Mouse (Mus musculus) gastrocnemius, postnatal 14 days (tissue): ENCODE results near the gene Gm49339. TPM values are rescaled to one million over a fixed set of nuclear protein-coding genes. Genes with fewer than 3 reads are reported as not detected.
"Not testable (repeated sequence)": the region's sequence is repeated elsewhere in the genome, so short reads cannot be mapped to it uniquely, and the experiment has no call there.

ENCODE experiments used
- DNase-seq: peaks from one replicate; pipeline ENCODE4 v3.0.0; 2021; ENCODE audit warnings: mixed read lengths
- intact Hi-C: fragments of 180-260 bp; cut with DNase I; formaldehyde crosslinking; loops from one replicate; pipeline ENCODE4 v1.15.1; 2025; ENCODE audit warnings: low total_unique reads
- long read RNA-seq, 2 experiments: library from polyadenylated mRNA; stranded (forward); transcript quantifications; one replicate each; pipeline ENCODE4 v2.0.0; 2021
- total RNA-seq, 2 experiments: library from RNA; stranded (reverse); gene quantifications; 2 replicates each; pipeline ENCODE4 v1.2.3; 2021

Gene Gm49339
- under 1 TPM; 0.47 to 0.51 TPM for total RNA-seq
- long read RNA-seq, experiment 1: 0 reads
- long read RNA-seq, experiment 2: 0 reads

- DNase-seq, intact Hi-C loops: not testable (repeated sequence)
Observed at GRCm38 (mm10) chr10:51480397-51480796, at the start of gene Gm49339, which contains the start of gene Lilr4b. Gene Gm49339 (plus strand): TSS chr10:51480612. Gene Lilr4b (plus strand): TSS chr10:51480632.

GRCm38 (mm10) chr10:51432940-51433339, 47.5 kb upstream of the Gm49339 start:
- DNase-seq: no peak
- intact Hi-C loops: no loop called here

DNA sequence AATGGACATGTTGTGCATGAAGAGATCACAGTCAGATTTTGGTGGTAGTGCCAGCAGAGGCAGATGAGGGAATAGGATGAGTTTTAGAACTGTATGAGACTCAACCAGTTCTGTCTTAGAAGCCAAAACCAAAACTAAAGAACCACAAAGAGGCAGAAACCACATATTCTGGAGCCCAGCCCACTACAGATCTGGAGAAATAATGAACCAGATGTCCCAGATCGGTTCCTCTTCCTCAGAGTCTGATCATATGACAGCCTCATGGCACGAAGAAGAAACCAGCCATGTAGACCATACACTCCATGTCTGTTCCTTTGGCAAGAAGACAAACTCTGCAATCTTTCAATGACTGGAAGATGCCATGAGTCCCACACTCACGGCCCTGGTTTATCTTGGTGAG, 44.7 kb upstream of the Gm49339 start:
- intact Hi-C loops: no loop called here
- DNase-seq: no peak

GRCm38 (mm10) chr10:51451610-51452009, 28.8 kb upstream of the Gm49339 start:
- no peak for DNase-seq
- intact Hi-C loops: no loop called here

DNA sequence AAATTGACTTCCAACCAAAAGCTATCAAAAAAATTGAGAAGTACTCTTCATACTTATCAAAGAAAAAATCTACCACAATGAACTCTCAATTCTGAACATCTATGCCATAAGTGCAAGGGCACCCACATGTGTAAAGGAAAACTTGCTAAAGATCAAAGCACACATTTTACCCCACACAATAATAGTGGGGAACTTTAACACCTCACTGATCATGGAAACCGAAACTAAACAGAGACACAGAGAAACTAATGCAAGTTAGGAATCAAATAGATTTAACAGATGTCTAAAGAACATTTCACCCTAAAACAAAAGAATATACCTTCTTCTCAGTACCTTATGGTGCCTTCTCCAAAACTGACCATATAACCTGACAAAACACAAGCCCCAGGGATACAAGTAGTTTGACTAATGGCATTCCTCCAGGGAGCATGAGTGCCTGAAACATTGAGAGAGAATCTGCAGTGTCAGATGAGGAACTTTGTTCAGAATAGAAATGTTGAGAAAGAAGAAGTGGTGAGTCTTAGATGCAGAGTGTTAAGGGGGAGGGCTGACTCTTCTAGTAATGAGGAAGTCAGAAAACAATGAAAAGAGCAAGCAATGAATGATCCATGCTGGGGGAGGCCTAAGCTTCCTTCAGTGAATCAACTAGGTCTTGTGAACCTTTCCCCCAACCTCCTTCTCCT, 26.7 kb upstream of the Gm49339 start:
- no peak for DNase-seq
- intact Hi-C loops: no loop called here

GRCm38 (mm10) chr10:51454365-51454764, 26.0 kb upstream of the Gm49339 start:
- intact Hi-C loops: no loop called here
- DNase-seq: no peak

- no peak for DNase-seq
- intact Hi-C loops: no loop called here
Observed at GRCm38 (mm10) chr10:51455762-51456161, 24.6 kb upstream of the Gm49339 start.

DNA sequence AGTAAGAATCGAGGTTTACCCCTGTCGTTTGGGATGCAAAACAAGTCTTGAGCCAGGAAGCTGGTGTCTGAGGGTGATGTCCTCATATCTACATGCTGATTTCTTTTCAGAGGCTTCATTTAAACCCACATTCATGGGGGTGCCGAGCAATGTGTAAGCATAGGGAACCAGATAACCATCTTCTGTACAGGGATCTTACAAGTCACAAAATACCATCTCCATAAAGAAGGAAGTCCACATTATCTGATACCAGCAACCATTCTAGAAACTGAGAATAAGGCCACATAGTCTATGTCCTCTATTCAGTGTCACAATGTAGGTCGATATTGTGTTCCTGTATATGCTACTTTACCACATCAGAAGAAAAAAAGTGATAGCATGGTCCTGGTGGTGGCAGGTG, 24.0 kb upstream of the Gm49339 start:
- intact Hi-C loops: no loop called here

DNA sequence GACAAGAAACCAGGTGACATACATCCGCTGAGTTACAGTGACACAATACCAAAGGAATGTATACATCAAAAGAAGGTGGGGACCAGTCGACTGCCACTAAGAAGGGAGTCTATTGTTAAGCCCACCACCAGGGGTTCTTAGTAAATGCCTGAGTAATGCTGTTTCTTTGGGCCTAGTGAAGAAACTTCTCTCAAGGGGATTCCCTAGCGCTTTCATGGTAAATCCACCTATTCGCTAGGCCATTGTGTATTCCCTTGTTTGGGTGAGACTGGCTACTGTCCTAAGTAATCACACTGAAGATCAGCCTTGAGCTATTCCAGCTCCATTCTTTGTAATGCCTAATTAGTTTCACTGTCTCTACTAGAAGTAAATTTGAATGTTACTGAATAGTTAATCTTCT, 16.6 kb upstream of the Gm49339 start:
- intact Hi-C loops, DNase-seq: not testable (repeated sequence)

More for the DNA sequence above, 24.0 kb upstream of the Gm49339 start:
- no peak for DNase-seq

DNA sequence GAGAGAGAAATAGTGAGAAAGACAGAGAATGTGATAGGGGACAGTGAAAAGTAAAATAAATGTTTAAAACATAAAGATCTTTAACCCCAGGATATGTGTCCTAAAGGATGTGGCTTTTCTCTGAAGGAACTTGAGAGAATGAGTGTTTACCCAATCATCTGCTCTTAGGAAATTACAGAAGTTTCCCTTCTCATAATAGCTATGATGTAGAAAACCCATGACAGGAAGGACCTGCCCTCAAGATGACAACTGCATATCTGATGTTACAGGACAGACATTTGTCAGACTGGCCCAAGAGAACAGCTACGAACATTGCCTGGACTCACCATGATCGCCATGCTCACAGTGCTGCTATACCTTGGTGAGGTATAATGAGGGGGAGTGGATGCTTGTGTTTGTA, 10.3 kb downstream of the Gm49339 start, which contains the start of gene Lilrb4a:
TSS of gene Lilrb4a (plus strand) at position 266 of the 400 bp plus-strand sequence.
- DNase-seq, intact Hi-C loops: not testable (repeated sequence)

- no peak for DNase-seq
- intact Hi-C loops: no loop called here
Observed at GRCm38 (mm10) chr10:51520021-51520420, 39.6 kb downstream of the Gm49339 start.

DNA sequence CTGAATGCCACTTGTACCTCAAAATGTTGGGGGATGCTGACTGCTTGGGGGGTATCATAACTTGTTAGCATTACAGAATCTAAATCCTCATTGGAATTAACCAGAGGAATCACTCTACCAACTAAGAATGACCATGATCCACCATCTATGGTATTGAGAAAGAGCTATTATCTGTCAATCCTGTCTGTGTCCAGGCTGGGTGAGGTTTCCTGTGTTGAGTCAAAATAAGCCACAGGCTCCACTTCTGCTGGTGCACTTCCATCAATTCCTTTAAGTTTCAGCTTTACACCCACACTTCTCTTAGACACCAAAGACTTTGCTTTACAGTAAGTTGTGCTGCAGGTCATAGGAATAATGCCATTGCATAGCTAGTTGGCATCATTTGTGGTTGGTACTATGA, 41.0 kb downstream of the Gm49339 start:
- DNase-seq: no peak
- intact Hi-C loops: no loop called here

GRCm38 (mm10) chr10:51526090-51526489, 45.7 kb downstream of the Gm49339 start:
- intact Hi-C loops: no loop called here
- DNase-seq: no peak

GRCm38 (mm10) chr10:51526633-51527032, 46.2 kb downstream of the Gm49339 start:
- DNase-seq: no peak
- intact Hi-C loops: no loop called here

DNA sequence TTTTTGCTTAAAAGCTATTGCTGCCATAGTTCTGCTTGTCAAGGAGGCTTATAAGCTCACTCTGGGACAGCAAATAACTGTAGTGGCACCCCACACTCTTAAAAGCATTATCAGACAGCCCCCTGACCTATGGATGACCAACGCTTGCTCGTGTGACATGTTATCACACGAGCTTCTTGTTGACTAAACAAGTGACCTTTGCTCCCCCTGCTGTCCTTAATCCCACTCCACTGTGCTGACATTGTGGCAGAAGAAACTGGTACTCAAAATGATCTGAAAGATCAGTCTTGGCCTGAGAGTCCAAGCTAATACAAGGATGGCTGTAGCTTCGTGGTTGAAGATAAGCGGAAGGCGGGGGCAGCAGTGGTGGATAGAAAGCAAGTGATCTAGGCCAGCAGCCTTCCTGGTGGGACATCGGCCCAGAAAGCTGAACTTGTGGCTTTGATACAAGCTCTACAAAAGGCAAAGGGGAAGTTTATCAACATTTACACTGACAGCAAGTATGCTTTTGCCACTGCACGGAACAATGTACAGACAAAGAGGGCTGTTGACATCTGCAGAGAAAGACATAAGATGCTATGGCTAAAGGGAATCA, 48.5 kb downstream of the Gm49339 start:
- no peak for DNase-seq
- intact Hi-C loops: no loop called here

- intact Hi-C loops: no loop called here
- no peak for DNase-seq
Observed at GRCm38 (mm10) chr10:51529497-51529896, 49.1 kb downstream of the Gm49339 start.

DNA sequence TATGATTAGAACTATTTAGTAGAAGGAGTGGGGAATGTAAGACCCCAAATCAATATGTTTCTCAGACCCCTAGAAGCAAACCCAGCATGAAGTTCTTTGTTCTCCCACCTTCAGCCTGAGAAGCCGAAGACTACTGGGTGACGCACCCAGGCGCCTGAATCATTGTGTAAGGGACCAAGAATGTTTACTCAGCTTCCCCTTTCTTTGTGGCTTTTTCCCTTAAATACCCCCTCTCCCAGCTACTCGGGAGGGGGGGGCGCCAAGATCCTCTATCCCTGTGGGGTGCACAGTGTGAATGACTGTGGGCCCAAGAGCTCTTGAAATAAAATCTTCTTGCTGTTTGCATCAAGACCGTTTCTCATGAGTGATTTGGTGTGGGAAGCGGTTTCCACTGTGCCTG, 50.4 kb downstream of the Gm49339 start:
- DNase-seq: no peak
- intact Hi-C loops: no loop called here
